Mouse (Mus musculus): Measurements from ENCODE around the gene Itih2. TPM values are rescaled to one million over a fixed set of nuclear protein-coding genes. Genes with fewer than 3 reads are reported as not detected.
A peak's percentile ranks its signal among the peaks of the same experiment; 100 is the strongest.

Itih2 gene
- polyA plus RNA-seq, 1 experiment: 0.23 TPM

DNA sequence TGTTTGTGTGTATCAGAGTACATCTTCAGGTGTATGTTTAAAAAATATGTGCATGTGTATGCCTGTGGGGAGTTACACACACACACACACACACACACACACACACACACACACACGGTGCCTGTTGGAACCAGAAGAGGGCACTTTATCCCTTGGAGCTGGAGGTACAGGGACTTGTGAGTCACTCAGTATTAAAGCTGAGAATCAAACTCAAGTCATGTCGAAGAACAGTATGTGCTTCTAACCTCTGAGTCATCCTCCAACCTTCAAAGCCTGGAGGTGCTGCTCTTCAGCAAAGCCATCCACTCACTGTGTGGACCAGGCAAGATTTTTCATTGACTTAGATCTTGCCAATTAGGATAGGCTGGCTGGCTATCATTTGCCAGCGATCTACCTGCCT is 9.4 kb downstream of the Itih2 start:
- no peak for TF ChIP-seq CTCF (IDR thresholded peaks at IDR 0.05; ENCODE audit: borderline replicate concordance, control insufficient read depth, extremely low read depth, insufficient read depth, low read length, poor library complexity)
- no peak for TF ChIP-seq POLR2A (IDR thresholded peaks at IDR 0.05; ENCODE audit: control insufficient read depth, extremely low read depth, insufficient read depth, low read length, poor library complexity)
- 57% methylated on average over 3 of the region's 3 CpGs for WGBS
- Histone ChIP-seq H3K36me3 (ENCODE audit: control insufficient read depth, insufficient read depth, low read length) (no peaks in the 10 kb centered on the region), H3K4me3 (ENCODE audit: control insufficient read depth, insufficient read depth, low read length) (no peak overlapping the region), H3K27ac (ENCODE audit: control insufficient read depth, insufficient read depth, low read length) (no peak overlapping the region), H3K27me3 (ENCODE audit: control insufficient read depth, insufficient read depth, low read length) (no peaks in the 10 kb centered on the region), H3K4me1 (replicated peaks; ENCODE audit: control insufficient read depth, insufficient read depth, low read length) (no peaks in the 10 kb centered on the region)
- DNase-seq: no peak

DNA sequence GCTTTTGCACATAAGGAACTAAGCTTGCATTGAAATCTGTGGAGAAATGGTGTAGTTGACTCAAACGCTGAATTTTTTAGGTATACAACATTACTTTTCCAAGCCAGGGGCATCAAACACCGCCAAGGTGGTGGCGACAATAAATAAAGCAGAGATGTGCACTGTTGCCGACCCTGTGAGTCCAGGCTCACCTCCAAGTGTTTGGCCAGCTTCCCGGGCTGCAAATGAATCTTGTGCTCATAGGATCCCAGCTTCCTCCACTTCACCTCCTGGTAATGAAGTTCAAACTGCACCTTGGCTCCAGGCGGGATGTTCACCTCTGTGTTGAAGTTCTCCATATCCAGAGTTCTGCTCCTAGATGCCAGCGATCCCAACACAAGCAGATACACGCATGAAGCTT is 11.9 kb downstream of the Itih2 start:
- Histone ChIP-seq H3K36me3 (ENCODE audit: control insufficient read depth, insufficient read depth, low read length) (no peaks in the 10 kb centered on the region), H3K27me3 (ENCODE audit: control insufficient read depth, insufficient read depth, low read length) (no peaks in the 10 kb centered on the region), H3K27ac (ENCODE audit: control insufficient read depth, insufficient read depth, low read length) (no peak overlapping the region), H3K4me3 (ENCODE audit: control insufficient read depth, insufficient read depth, low read length) (no peak overlapping the region), H3K4me1 (replicated peaks; ENCODE audit: control insufficient read depth, insufficient read depth, low read length) (no peaks in the 10 kb centered on the region)
- 91% methylated on average over 8 of the region's 8 CpGs for WGBS
- TF ChIP-seq CTCF (IDR thresholded peaks at IDR 0.05; ENCODE audit: borderline replicate concordance, control insufficient read depth, extremely low read depth, insufficient read depth, low read length, poor library complexity): no peak
- TF ChIP-seq POLR2A (IDR thresholded peaks at IDR 0.05; ENCODE audit: control insufficient read depth, extremely low read depth, insufficient read depth, low read length, poor library complexity): no peak
- DNase-seq: no peak

- Histone ChIP-seq H3K4me3 (ENCODE audit: control insufficient read depth, insufficient read depth, low read length) (no peak overlapping the region), H3K4me1 (replicated peaks; ENCODE audit: control insufficient read depth, insufficient read depth, low read length) (no peaks in the 10 kb centered on the region), H3K36me3 (ENCODE audit: control insufficient read depth, insufficient read depth, low read length) (no peaks in the 10 kb centered on the region), H3K27ac (ENCODE audit: control insufficient read depth, insufficient read depth, low read length) (no peak overlapping the region), H3K27me3 (ENCODE audit: control insufficient read depth, insufficient read depth, low read length) (no peaks in the 10 kb centered on the region)
- DNase-seq: no peak
- TF ChIP-seq CTCF (IDR thresholded peaks at IDR 0.05; ENCODE audit: borderline replicate concordance, control insufficient read depth, extremely low read depth, insufficient read depth, low read length, poor library complexity) (no peak), POLR2A (IDR thresholded peaks at IDR 0.05; ENCODE audit: control insufficient read depth, extremely low read depth, insufficient read depth, low read length, poor library complexity) (no peak)
- 66% methylated on average over 1 of the region's 1 CpGs for WGBS
Measured at GRCm38 (mm10) chr2:10118751-10119150, 12.4 kb downstream of the Itih2 start.

- TF ChIP-seq CTCF (IDR thresholded peaks at IDR 0.05; ENCODE audit: borderline replicate concordance, control insufficient read depth, extremely low read depth, insufficient read depth, low read length, poor library complexity): no peak
- TF ChIP-seq POLR2A (IDR thresholded peaks at IDR 0.05; ENCODE audit: control insufficient read depth, extremely low read depth, insufficient read depth, low read length, poor library complexity): no peak
- Histone ChIP-seq H3K27me3 (ENCODE audit: control insufficient read depth, insufficient read depth, low read length) (no peaks in the 10 kb centered on the region), H3K36me3 (ENCODE audit: control insufficient read depth, insufficient read depth, low read length) (no peaks in the 10 kb centered on the region), H3K4me1 (replicated peaks; ENCODE audit: control insufficient read depth, insufficient read depth, low read length) (no peaks in the 10 kb centered on the region), H3K4me3 (ENCODE audit: control insufficient read depth, insufficient read depth, low read length) (no peak overlapping the region), H3K27ac (ENCODE audit: control insufficient read depth, insufficient read depth, low read length) (no peak overlapping the region)
- 89% methylated on average over 6 of the region's 6 CpGs for WGBS
- DNase-seq: no peak
Measured at GRCm38 (mm10) chr2:10108535-10109189, 22.5 kb downstream of the Itih2 start.

GRCm38 (mm10) chr2:10101180-10101579 is 30.0 kb downstream of the Itih2 start:
- H3K36me3 ChIP-seq (ENCODE audit: control insufficient read depth, insufficient read depth, low read length): no peaks in the 10 kb centered on the region
- TF ChIP-seq CTCF (IDR thresholded peaks at IDR 0.05; ENCODE audit: borderline replicate concordance, control insufficient read depth, extremely low read depth, insufficient read depth, low read length, poor library complexity): no peak
- no peak for TF ChIP-seq POLR2A (IDR thresholded peaks at IDR 0.05; ENCODE audit: control insufficient read depth, extremely low read depth, insufficient read depth, low read length, poor library complexity)
- H3K27ac ChIP-seq (ENCODE audit: control insufficient read depth, insufficient read depth, low read length): no peak overlapping the region
- WGBS: 19% methylated on average over 6 of the region's 6 CpGs
- no peaks in the 10 kb centered on the region for H3K27me3 ChIP-seq (ENCODE audit: control insufficient read depth, insufficient read depth, low read length)
- H3K4me1 ChIP-seq (replicated peaks; ENCODE audit: control insufficient read depth, insufficient read depth, low read length): no peaks in the 10 kb centered on the region
- DNase-seq: peak; percentile 45
- H3K4me3 ChIP-seq (ENCODE audit: control insufficient read depth, insufficient read depth, low read length): no peak overlapping the region

DNA sequence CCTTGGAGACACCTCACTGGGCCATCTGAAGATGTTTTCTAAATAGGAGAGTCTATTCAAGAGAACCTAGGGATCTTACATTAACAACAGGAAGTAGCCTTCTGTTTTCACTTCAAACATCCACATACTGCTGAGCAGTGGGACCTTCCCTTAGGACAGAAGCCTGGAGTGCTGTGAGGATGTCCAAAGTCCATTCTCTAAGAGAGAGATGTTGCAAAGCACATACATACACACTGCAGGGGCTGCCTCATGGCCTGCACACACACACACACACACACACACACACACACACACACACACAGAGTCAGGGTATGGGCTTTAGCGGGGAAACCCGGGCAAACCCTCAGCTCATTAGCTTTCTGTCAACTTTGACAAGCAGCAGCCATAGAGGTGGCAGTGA is 30.7 kb downstream of the Itih2 start:
- Histone ChIP-seq H3K4me1 (replicated peaks; ENCODE audit: control insufficient read depth, insufficient read depth, low read length) (no peaks in the 10 kb centered on the region), H3K4me3 (ENCODE audit: control insufficient read depth, insufficient read depth, low read length) (no peak overlapping the region), H3K36me3 (ENCODE audit: control insufficient read depth, insufficient read depth, low read length) (no peaks in the 10 kb centered on the region), H3K27me3 (ENCODE audit: control insufficient read depth, insufficient read depth, low read length) (no peaks in the 10 kb centered on the region), H3K27ac (ENCODE audit: control insufficient read depth, insufficient read depth, low read length) (no peak overlapping the region)
- TF ChIP-seq CTCF (IDR thresholded peaks at IDR 0.05; ENCODE audit: borderline replicate concordance, control insufficient read depth, extremely low read depth, insufficient read depth, low read length, poor library complexity) (no peak), POLR2A (IDR thresholded peaks at IDR 0.05; ENCODE audit: control insufficient read depth, extremely low read depth, insufficient read depth, low read length, poor library complexity) (no peak)
- DNase-seq: no peak
- 90% methylated on average over 2 of the region's 2 CpGs for WGBS
